Mouse (Mus musculus) cerebellum, postnatal 36 days (tissue): ENCODE measurements around the gene Impdh1.

Source experiments
- DNase-seq, 2 experiments: peaks; one replicate each; pipeline ENCODE4 v3.0.0; 2021 to 2022; ENCODE audit warnings: mixed read lengths in 2 of 2

The Impdh1 gene

DNA sequence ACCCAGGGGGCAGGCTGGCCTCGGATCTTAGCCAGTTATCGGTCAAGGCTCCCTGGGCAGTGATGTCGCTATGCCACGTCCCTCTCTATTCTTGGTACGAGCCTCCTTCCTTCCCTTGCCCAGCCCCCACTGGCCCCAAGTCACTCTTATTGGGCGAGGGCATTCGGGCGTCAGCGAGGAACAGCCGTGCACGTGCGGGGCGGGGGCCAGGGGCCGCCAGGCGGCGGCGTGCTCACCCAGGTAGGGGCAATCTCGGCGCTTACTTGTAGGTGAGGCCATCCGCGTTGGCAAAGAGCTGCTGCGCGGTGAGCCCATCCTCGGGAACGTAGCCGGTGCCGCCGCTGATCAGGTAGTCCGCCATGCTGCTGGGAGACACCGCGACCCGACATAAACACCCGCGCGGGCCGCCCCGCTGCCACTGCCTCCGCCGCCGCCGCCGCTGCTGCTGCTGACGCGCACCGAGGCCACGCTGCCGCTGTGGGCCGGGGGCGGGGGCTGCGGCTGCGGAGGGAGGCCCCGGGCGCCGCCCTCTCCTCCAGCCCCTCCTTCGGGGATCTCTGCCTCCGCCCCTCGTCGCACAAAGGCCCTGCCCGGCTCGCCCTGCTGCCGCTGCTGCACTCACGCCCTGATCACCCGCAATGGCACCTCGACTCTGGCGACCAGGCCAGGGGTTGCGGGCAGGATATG is 4.2 kb downstream of the Impdh1 start:
- DNase-seq, result peak; percentile 70 to 74

DNA sequence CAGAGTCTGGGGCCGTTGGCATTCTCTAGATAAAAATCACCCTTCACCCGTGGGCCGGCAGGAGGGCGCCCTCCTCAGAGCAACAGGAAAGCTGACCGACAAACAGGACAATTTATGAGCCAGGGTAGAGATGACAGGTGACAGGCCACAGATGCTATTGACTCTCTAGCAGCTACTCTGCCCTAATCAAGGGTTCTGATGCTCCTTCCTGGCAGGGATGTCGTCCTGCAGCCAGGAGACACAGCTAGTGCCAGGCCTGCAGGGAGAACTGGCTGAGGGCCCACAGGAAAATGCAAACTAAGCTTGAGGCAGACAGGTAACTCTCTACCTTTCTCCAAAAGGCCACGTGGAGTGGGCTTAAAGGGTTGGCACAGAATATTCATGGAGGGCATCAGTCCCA is 5.0 kb downstream of the Impdh1 start:
- peak; percentile 67 to 68 for DNase-seq

DNA sequence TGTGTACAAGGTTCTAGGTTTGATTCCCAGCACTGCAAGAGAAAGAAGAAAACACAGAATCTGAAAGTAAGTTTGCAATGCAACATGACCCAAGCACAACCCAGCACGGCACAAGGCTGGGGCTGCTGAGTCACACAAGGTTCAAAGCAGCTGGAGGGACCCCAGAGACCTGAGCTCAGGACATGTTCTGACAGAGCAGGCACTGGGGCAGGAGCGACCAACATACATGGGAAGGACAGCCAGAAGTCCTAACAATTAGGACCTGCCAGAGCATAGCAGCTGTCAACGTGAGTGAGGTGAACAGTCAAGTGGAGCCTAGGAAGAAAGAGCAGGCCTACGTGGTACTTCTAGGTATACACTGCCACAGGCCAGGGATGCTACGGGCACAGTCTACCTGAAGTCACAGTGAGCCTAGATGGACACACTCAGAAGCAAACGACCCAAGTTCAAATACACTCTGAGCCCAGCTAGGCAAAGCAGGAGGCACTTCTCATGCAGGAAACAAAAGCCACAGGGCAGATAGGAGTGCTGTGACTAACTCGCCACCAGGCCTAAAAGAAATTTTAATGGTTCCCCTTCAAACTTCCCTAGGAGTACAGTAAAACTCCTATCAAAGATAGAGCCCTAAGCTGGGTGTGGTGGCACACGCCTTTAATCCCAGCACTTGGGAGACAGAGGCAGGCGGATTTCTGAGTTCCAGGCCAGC is 5.8 kb downstream of the Impdh1 start:
- DNase-seq, result no peak

DNA sequence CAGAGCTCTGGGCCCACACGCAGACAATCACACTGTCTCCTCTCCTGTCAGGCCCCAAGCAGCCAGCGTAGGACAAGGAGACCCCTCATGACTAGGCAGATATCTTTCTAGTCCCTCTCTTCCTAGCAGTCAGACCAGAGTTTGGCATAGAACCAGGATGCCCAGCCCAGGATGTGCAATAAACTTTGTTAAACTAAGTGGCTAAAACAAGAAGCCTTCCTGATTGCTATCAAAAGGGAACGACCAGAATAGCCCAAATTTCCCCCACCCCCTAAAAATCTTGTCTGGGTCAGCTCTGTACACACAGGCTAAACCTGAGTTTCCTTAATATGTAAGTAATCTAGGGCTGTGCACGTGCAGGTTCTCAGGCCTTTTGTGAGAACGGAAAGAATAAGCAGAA is 8.0 kb downstream of the Impdh1 start:
- DNase-seq, result no peak

DNA sequence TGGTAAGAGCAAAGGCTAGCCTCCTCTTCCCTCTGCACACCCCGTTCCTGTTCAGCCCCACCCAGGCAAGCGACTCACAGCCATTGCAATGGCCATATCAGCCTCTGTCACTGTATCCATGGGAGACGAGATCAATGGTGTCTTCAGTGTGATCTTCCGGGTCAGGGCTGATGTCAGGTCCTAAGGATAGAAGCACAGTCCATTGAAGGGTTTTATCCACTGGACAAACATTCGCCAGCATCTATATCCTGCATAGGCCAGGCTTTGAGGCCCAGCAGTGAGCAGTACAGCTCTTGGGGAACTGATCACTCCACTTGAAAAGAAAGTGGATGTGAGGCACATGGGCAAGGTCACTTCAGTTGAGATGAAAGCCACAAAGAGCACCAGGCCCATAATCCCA is 9.1 kb downstream of the Impdh1 start:
- DNase-seq, result no peak

DNA sequence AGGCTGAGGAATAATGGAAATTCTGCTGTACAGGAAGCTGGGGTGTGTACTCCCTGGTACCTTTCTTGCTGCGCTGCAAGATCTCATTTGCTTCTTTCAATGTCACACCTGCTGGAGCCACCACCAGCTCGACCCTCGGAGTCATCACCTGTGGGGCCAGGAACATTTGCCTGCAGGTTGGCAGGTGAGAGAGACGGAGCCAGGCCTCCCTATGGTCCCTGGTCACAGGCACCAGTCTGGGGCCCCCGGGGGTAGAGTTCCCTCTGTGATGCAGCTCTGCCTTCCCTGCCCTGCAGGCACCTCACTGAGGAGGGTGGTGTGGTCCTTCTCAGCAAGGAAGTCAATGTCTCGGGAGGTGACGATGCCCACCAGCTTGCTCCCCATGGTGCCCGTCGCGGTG is 10.2 kb downstream of the Impdh1 start:
- DNase-seq, result no peak

DNA sequence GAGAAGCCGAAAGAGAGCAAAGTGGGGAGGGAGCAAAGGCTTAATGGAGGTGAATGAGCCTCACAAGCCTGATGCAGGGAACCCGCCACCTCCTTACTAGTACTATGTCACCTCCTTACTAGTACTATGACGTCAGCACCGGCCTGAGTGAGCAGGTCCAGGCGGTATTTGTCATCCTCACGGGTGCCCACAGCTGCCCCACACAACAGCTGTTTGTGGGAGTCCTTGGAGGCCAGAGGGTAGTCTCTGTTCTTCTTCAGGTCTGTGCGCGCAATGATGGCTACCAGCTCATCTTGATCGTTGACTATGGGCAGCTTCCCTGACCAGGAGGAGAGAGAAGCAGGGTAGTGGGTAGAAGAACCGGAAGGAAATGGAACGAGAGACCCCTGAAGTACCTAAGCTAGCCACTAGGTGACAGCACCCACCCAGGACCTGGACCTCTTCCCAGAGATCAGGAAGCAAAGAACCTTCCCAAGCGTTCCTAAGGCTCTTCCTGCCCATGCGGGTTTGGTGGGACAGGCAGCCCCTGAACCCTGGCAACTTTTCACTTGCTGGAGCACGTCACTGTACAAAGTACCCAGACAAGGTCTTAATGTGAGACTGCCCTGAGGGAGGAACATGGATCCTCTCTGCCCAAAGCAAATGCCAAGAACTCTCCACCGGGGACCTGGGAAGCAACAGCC is 11.1 kb downstream of the Impdh1 start:
- peak; percentile 31 for DNase-seq

DNA sequence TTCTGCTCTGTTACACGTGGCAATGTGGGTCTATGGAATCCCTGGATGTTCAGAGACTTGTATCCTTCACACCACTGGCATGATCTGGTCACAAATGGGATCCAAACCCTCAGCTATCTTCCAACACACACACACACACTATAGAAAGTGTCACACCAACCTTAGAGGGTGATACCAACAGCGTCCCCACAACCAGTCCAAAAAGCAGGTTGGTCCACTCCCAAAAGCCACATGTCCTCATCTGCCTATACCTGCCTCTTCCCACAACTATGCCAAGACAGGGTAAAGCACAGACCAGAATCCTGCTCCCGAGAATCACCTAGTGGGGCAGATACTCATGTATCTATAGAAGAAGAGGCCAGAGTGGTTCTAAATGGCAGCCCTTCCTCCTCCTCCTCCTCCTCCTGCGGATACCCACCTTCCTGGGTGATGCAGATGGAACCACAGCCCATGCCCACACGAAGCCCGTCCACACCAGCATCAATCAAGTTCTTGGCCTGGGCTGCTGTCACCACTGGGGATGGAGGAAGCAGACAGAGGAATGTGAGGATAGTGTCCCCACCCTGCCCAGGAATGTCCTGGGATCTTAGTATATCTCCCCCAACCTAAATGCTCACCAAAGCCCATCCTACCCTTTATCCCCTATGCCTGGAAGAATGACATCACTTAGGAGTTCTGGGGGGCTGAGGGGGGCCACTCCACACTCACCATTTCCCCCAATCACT is 12.1 kb downstream of the Impdh1 start:
- no peak for DNase-seq

DNA sequence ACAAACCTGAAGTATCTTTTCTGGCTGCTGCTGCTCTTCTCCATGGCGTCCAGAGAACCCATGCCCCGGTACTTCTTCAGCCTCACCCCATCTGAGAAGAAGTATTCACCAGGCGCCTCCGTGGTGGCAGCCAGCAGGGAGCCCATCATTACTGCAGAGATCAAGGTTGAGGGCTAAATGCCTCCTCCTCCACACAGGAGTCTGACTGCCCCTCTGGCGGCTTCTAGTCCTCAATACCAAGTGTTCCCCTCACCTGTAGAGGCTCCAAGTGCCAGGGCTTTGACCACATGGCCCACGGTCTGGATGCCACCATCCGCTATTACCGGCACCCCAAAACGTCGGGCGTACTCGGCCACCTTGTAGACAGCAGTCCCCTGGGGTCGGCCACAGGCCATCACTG is 13.1 kb downstream of the Impdh1 start:
- DNase-seq, result no peak

DNA sequence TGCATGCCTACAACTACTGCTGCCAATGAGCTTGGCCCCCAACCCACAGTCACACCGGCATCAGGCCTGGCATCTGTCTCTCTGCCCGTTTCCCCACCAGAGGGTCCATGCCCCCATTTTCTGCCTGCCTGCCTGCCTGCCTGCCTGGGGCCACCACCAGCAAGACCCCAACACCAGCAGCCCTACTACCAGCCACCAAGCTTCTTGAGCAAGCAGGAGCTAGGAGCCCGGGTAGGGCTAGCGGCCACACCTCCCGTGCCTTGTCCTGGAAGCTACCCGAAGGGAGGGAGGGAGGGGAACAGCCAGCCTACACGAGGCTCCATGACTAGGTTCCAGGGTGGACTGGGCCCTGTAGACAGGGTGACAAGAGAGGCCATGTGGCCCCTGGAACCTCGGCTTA is 14.2 kb downstream of the Impdh1 start:
- DNase-seq, result no peak

DNA sequence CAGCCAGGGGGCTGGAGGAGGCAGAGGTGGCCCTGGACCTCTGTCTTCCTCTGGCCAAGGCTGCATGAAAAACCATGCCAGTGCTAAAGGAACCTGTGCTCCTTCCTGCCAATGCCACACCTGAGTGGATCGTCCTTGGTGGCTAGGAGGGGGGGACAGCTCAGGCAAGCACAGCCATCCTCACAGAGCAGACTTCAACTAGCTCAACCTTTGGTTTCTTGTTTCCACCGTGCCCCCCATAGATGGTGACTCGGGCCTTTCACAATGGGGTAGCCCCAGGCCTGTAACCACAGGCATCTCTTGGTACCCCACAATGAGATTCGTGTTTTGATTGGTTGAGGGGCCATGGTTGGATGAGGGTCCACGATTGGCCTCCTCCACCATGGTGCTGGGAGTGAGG is 14.8 kb downstream of the Impdh1 start:
- DNase-seq, result no peak

DNA sequence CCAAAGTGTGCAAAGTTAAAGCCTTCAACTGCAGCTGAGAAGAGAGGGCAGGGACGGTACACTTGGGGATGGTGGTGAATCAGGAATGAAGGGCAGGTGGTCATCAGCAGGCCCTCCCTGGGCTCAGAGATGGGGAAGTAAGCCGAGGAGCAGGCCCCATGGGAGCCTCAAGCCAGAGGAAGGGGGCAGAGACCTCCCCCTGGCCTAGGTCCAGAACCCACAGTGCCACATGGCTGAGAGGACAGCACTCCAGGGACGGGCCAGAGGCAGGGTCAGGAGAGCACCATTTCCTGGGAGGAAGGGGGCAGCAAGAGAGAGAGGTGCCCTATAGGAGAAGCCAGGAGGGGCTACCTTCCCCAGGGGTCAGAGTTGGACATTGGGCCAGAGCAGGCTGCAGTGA is 15.7 kb downstream of the Impdh1 start:
- DNase-seq, result no peak

DNA sequence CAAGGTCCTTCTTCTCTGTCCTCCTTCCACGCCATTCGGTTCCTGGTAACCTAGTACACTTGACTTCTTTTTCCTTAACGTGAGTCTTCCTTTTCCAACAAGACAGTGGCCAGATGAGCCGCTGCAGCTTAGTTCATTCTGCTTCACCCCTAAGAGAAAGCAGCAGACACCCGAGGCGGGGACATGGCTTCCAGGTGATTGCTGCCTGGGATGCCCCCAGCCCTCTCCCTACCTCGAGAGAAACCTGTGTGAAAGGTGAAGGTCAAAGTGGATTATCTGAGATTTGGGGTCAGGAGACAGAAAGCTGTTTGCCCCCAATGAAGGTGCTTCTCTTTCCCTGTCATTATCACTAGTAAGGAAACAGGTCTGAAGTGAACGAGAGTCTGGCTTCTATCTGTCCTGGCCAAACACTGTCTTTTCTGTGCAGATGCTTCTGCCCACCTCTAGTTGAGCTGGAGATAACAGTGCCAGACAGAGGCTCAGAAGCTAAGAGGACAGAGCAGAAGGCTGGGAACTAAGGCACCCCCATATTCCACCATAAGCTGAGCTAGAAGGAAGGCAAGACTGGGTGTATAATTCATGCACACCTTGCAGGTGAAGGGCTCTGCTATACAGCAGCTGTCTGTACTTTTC is 16.8 kb downstream of the Impdh1 start:
- no peak for DNase-seq

DNA sequence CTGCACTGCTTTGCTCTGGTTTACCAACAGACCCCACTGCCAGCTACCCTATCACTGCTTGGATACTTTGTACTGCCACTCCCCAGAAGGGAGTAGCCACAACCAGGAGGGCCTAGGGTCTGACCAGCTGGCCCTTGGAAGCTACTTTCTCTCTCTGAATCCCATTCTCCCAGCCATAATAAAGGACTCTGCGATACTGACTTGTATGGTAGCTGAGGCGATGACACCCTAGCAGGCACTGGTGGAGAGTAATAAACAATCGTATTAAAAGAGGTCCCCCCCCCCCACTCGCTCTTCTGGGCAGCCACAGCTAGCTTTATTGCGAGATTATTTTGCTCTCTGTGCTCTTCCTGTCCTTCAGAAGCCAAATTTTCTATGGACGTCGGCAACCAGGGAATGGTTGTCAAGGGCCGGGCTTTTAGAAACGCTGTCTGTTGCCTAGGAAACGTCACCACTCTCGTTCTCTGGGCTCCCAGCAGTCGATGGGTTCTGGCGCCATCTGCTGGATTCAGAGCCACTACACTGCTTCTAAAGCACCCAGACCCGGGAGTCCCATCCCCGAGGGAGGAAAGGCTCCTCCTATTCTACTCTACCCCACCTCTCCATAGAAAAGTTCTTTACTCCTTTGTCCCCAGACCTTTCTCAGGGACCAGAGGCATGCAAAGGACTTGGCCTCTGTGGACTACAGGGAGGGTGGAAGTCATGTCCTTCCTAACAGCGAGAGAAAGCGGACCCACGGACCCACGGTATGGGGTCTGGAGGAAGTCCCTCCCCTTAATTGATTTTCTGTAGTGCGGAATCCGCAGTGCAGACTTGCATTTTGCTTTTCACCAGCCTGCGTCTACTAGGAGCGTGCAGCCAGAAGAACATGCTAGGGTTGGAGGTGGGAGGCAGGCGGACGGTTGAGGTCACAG is 17.6 kb downstream of the Impdh1 start:
- DNase-seq, result peak; percentile 87 to 91

DNA sequence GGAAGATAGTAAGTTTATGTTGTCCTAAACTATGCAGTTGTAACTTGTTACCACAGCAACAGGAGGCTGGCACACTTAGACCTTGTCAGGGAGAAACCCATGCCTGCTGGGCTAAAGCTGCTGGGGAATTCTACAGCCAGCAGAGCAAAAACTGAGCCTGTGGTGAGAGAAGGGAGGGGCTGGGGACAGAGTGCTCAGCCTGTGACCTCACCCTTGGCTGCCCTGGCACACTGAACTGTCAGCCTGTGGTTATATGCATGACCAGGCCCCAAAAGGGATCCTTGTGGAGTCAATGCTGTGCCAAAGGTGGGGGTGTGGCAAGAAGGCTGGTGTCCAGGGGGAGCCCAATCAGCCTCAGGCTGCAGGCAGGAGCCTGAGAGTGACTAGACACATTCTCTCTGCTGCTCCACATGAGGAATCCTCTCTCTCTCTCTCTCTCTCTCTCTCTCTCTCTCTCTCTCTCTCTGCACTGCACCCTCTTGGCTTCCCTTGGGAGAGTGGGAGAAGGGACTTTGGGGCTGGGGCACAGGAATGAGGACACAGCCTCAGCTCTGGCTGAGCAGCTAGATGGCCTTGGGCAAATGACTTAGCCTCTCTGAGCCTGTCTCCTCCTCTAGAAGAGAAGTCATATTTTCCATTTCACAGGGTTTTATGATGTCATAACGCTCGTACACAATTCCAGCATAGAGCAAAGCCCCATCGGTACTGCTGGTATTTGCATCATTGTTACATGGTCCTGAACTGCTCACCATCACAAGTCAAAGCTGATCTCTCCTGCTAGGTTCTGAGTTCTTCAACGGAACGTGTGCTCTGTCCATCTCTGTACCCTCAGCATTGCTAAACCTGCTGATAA is 20.1 kb downstream of the Impdh1 start:
- DNase-seq, result no peak

DNA sequence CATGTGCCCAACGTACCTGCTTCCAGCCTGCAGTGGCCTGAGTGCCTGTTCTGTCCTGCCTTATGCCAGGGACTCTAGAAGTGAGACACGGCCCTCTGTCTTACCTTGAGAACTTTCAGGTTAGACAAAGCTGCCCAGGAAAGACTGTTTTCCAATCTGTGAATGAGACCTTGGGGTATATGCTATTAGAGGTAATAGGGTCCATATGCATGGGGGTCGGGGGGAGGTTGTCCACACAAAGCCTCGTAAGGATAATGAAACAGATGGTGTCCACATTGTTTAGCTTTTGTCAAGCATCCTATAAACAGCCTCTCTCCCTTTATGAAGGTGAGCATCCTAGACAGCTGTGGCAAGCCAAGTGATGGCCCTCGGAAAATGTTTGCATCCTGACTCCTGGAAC is 21.0 kb downstream of the Impdh1 start:
- DNase-seq, result no peak

DNA sequence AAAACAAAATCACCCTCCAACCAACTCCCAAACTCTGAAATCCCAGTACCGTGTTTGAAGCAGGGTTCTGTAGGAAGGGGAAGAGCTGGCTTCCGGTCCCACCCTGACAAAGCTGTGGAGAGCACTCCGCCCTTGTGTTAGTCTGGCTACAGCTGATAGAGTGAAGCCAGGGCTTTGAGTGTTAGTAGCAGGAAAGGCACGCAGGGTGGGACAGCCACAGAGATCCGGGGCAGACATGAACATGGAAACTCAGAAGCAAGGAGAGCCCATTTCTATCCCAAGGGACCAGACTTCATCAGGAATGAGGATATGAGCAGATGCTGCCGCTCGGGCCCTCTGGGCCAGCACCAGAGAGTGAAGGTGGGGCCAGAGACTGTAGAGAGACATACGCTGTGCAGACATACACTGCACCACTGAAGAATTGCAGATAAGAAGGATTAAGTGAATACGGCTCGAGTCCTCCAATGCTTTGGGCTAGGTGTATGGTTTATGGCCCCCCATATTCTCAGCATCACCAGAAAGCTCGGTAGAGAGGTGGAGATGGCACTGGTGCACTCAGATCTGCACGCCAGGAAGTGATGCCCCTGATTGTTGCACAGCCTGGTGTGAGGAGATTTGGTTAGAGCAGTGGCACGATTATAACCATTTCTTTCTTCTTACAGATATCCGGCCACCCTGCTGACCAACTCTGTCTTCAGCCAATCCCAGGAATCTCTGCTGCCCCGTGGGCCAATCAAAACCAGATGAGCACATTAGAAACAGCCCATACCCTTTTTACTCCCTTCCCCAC is 22.0 kb downstream of the Impdh1 start:
- no peak for DNase-seq

DNA sequence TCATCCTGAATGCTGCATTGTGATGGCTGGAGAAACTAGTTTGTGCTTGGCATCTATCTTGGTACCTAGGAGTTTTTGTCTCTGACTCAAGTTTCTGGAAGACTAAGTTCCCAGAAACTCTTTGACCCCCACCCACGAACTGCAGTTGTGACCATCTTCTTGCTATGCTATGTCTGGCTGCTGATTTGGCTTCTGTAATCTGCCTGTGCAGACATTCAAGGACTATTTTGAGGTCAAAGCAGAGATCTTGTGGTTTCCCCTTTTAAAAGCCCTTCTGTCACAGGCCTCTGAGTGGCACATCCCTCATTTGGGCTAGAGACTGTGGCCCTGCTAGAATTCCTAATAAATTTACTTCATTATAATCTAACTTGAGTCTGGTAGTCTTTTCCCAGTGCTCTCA is 28.2 kb downstream of the Impdh1 start:
- DNase-seq, result no peak

DNA sequence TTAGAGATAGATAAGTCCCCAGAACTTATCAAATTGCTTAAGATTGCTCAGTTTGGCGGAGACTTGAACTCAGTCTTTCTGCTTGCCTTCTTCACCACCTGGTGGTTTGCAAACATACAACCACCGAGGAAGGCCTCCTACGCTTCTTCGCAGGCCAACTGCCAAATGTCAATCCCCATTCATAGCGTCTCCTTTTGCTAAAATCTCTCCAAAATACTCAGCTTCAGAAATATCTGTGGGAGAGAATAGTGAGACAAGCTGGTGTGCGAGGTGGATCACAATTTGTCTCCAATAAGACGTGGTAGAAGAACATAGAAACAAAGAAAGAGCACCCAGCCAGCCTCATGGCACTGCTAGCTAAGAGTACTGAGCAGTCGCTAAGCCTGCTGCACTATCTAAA is 36.3 kb downstream of the Impdh1 start:
- no peak for DNase-seq
